Mouse (Mus musculus) layer of hippocampus, adult 8-10 months (tissue): ENCODE results near the gene Magi2. TPM values are rescaled to one million over a fixed set of nuclear protein-coding genes. Genes with fewer than 3 reads are reported as not detected.

Experiments used
- DNase-seq, 2 experiments: peaks; one replicate each; pipeline ENCODE4 v3.0.0; 2022; ENCODE audit warnings: low spot score in 2 of 2
- total RNA-seq, 4 experiments: library from RNA; stranded (reverse); gene quantifications; 2 replicates each; pipeline ENCODE4 v1.2.4; 2022

Magi2 gene
- total RNA-seq, 4 experiments from 2014 or later: 105 to 137 (median 127) TPM

DNA sequence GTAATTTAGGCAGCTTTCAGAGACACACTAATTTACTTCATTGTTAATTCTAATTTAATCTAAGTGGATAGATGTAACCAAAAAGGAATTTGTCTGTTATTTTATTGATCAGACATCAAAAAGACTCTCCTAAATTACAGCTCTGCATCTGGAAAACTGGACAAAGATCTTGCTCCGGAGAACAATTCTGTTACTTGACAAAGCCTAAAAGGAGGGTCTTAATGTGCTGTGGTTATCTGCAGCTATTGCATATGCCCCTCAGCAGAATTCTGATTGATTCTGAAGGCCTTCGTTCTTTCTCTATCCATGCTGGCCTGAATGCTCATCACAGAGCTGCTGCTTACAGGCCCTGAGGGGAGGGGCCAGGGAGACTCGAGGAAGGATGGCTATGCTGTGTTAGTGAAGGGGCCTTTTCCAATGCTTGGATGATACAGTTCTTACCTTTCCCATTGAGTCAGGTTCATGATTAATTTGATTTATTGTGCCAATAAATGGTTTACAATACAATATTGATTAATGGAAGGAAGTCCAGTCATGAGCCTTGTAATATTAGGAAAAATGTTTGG, 842.2 kb downstream of the Magi2 start:
- DNase-seq: no peak

GRCm38 (mm10) chr5:20074101-20074500, 847.3 kb downstream of the Magi2 start:
- no peak for DNase-seq

DNA sequence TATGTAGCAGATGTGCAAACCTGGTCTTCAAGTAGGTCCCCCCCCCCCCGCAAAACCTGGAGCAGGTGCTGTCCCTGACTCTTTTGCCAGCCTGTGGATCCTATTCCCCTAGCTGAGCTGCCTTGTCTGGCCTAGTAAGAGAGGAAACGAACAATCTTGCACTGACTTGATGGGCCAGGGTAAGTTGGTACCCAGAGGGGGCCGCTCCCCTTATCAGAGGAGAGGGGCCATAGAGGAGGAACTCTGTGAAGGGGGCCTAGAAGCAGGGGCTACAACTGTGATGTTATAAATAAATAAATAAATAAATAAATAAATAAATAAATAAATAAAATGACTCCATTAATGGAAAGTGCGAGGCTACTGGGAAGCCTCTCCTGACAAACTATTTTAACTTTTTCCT, 848.0 kb downstream of the Magi2 start:
- DNase-seq: no peak

GRCm38 (mm10) chr5:20078931-20079330, 852.1 kb downstream of the Magi2 start:
- peak; percentile 22 to 38 for DNase-seq

GRCm38 (mm10) chr5:20080605-20081309, 853.9 kb downstream of the Magi2 start:
- DNase-seq: no peak

DNA sequence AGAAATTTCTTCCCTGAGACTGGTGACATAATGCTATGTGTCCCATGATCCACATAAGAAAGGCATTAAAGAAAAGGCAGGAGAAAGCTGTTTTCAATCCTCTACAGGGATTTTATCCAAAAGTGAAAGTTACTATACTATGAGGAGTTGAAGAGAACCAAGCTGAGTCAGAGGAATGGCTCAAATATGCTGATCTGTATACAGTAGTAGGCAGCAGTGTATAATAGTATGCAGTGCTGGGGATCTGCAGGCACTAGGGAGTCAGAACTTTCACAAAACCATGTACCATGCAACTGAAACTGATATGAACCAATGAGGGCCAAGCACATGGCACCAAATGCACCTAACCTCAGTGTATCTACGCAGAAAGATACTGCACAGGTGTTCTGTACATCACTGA, 855.5 kb downstream of the Magi2 start:
- no peak for DNase-seq

GRCm38 (mm10) chr5:20087083-20087482, 860.2 kb downstream of the Magi2 start:
- DNase-seq: peak in 1 of 2 experiments; percentile 28

DNA sequence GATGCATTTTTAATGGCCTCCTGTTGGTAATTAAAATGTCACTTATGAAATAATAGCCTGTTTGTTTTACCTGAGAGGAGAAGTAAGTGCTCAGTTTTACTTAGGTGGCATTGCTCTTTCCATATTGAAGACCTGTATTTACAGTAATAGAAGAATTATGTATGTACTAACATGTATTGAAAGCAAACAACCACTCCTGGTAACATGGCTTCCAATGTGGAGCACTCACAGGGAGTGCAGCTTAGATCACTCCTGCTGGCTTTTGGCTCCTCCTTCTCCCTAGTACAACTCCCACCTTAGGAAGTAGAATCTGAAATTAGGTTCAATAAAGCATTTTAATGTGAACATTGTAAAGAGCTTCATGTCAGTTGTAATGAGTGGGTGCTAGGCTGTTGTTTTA, 877.0 kb downstream of the Magi2 start:
- no peak for DNase-seq

DNA sequence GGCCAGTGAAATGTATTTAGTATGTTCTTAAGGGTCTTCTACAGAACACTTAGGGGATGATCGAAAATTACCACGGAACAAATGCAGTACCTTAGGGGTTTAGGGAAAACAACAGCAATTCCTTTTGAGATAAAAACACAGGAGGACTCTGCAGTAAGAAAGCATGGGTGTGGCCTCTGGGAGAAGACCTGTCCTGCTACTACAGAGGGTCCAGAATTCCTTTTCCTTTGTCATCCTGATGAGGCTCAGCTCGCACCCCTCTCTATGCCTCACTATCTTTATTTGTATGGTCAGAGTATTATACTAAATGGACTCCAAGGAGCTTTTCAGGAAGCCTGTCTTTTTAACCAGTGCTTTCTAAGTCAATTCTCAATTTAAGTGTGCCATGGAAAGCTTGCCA, 877.7 kb downstream of the Magi2 start:
- DNase-seq: no peak

GRCm38 (mm10) chr5:20109496-20109895, 882.7 kb downstream of the Magi2 start:
- DNase-seq: no peak

- DNase-seq: no peak
Observed at GRCm38 (mm10) chr5:20117156-20117555, 890.3 kb downstream of the Magi2 start.

DNA sequence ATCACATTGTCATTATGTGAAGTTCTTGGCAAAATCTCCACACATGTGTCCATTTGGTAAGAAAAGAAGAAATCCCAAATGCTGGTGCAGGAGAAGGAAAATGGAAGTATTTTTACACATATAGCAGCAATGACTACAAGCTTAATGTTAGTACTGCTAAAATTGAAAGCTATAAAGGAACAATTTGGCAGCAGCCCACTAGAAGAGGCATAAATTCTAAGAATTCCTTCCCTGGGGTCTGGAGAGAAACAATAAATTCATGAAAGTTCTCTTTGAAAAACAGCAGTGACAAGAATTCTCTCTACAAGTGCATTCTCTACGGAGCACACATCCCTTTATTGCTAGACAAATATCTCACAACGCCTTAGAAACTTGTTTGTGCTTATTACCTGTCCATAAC, 913.4 kb downstream of the Magi2 start:
- no peak for DNase-seq

DNA sequence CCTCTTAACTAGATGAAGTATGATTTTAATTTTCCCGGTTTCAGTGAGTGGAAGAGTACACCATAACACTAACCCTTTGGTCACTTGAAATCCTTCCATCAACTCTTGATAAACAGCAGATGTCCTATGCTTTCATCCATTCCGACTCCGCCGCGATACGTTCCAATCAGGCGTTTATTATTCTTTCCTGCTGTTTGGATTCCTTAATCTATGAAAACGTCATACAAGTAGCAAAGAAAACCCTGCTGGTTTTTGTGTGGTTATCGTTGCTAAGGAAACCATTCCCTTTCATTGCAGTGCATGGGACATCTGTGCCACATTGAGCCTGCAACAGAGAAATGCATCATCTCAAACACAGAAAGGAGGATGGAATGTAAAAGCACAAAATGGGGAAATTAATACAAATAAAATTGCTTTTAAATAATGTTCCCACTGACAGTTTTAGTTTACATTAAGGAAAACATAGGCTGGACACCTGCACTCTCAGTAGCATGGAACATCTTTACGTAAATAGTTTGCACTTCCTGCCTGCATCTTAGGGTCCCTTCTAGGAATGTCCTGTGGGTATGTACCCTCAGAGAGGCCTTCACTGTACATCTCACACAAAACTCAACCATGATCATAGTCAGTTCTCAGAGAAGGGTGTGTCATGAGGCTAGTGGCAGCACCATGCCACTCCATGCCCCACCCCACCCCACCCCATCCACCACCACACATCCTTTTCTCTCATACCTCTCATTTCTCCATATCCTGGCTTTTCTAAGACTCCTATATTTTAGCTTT, 914.0 kb downstream of the Magi2 start:
- peak; percentile 42 to 48 for DNase-seq

DNA sequence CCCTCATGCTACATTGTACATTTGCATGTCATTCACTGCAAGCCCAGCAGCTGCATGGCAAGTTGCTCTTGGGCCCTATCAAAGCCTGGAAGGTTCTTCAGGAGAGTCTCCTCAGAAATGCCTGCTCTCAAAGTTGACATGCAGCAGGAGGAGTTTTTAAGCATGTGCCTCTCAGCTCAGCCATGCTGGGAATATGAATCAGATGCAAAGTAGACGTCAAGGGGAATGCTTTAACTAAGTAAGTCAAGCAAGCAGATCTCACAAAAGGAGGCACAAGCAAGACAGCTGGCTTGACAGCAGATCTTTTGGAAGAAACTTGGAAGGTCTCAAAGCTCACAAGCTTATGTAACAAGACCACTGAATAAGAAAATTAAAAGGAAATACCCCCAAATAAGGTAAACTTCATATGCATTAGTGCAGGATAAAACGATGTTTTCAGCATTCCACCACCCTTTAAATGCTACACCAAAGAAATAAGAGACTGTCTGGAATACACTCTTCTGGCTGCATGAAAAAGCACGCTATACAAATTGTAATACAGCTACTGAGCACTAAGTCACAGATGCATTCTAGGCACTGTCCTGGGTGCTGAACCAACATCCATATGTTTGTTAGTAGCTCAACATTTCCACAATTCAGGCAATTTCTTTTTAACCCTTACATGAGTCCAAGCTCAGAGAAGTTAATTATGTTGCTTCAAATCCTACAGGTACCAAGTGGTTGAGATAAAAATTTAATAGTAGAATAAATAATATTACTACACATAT, 926.7 kb downstream of the Magi2 start:
- no peak for DNase-seq

- DNase-seq: peak in 1 of 2 experiments; percentile 14
Observed at GRCm38 (mm10) chr5:20196765-20197164, 969.9 kb downstream of the Magi2 start.

DNA sequence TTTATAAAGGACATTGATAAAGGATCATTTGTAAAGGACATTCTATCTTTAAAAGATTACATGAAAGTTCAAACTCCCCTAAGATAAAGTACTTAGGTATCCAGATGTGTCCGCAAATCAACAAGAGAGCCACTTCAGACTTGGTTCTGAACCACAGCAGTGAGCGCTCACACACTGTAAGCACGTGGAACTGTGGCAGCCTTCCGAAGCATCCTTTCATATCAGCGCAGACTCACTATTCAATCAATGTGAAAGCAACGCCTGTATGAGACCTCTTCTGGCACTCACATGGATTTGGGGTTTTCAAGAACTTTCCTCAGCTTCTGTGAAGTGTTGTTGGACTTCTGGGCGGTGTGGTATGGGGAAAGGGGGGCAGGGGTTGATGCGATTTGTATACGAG, 970.6 kb downstream of the Magi2 start:
- DNase-seq: no peak

- no peak for DNase-seq
Observed at GRCm38 (mm10) chr5:20201348-20201747, 974.5 kb downstream of the Magi2 start.

DNA sequence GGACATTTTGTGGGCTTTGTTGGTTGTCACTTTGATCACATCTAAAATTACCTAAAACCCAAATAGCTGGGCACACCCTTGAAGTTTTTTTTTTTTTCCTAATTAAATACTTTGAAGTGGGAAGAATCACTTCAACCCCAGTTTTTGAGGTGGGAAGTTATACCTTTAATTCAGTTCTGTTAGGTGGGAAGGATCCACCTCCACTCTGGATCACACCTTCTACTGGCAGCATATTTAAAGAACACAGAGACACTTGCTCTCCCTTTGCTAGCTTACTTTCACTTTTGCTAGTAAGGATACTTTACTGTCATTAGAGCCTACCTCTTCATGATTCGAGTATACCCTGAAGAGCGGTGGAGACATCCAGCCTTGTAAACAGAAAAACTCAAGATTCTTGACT, 981.3 kb downstream of the Magi2 start:
- DNase-seq: no peak

DNA sequence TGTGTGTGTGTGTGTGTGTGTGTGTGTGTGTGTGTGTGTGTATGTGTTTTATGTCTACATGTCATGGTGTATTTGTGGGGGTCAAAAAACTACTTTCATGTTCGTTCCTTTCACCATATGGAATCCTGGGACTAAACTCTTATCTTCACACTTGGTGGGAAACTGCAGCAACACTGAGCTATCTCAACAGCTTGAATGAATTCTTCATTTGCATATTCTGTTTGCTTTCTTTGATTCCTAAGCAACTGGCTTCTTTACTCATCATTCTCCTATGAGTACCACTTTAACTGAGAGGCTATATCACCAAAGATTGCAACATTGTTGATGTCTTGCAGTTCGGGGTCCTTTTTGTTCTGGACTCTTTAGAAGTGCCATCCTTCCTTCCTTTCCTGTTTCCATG, 986.5 kb downstream of the Magi2 start:
- no peak for DNase-seq

- DNase-seq: no peak
Observed at GRCm38 (mm10) chr5:20226471-20227210, 999.8 kb downstream of the Magi2 start.
